Mouse (Mus musculus): ENCODE measurements around the gene Cend1. TPM values are rescaled to one million over a fixed set of nuclear protein-coding genes. Genes with fewer than 3 reads are reported as not detected.

Cend1 gene
- polyA plus RNA-seq, 1 experiment = 1.3 TPM

DNA sequence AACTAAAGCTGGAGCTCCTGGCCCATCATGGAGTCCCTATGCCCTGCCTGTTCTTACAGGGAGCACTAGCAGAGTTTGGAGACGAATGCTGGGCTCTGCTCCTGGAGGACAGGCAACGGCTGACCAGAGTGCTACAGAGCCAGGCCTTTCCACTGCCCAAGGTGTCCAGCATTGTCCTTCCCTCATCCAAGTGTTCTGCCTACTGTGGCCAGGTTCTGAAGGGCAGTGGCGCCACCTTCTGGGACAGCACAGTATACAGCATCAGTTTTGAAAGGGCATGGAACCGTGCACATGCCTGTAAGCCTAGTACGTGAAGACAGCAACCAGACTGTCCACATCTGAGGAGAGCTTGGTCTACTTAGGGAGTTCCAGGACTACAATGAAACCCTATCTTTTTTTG, 26.0 kb downstream of the Cend1 start:
- Histone ChIP-seq H3K4me3 (ENCODE audit: insufficient read depth, low read depth, low read length) (no peak overlapping the region), H3K4me1 (ENCODE audit: control insufficient read depth, insufficient read depth, low read length) (no peaks in the 10 kb centered on the region), H3K27me3 (replicated peaks; ENCODE audit: control insufficient read depth, insufficient read depth, low read length) (no peaks in the 10 kb centered on the region), H3K27ac (ENCODE audit: insufficient read depth, low read depth, low read length) (no peak overlapping the region), H3K36me3 (ENCODE audit: control insufficient read depth, insufficient read depth, low read length) (0 out of 2 replicates have a peak, but pooled peaks cover 2% of the 10 kb centered on the region)
- TF ChIP-seq CTCF (conservative IDR thresholded peaks at IDR 0.05; ENCODE audit: insufficient read depth, insufficient read length, low read depth, low read length) (peak; percentile 99), POLR2A (IDR thresholded peaks at IDR 0.05; ENCODE audit: low read depth, low read length) (no peak)
- DNase-seq = peak; percentile 72
- 24% methylated on average over 5 of the region's 5 CpGs for WGBS

- no peaks in the 10 kb centered on the region for H3K36me3 ChIP-seq (ENCODE audit: control insufficient read depth, insufficient read depth, low read length)
- no peaks in the 10 kb centered on the region for H3K27me3 ChIP-seq (replicated peaks; ENCODE audit: control insufficient read depth, insufficient read depth, low read length)
- no peak overlapping the region for H3K4me3 ChIP-seq (ENCODE audit: insufficient read depth, low read depth, low read length)
- no peak overlapping the region for H3K27ac ChIP-seq (ENCODE audit: insufficient read depth, low read depth, low read length)
- peaks cover 8% of the 10 kb centered on the region; the same call in 1 of the 2 replicates for H3K4me1 ChIP-seq (ENCODE audit: control insufficient read depth, insufficient read depth, low read length)
- TF ChIP-seq CTCF (conservative IDR thresholded peaks at IDR 0.05; ENCODE audit: insufficient read depth, insufficient read length, low read depth, low read length) = no peak
- TF ChIP-seq POLR2A (IDR thresholded peaks at IDR 0.05; ENCODE audit: low read depth, low read length) = no peak
- no peak for DNase-seq
- WGBS = 51% methylated on average over 1 of the region's 1 CpGs
Observed at GRCm38 (mm10) chr7:141395348-141395747, 33.9 kb downstream of the Cend1 start.

GRCm38 (mm10) chr7:141394771-141395170, 34.5 kb downstream of the Cend1 start:
- no peak for TF ChIP-seq POLR2A (IDR thresholded peaks at IDR 0.05; ENCODE audit: low read depth, low read length)
- peak; percentile 75 for TF ChIP-seq CTCF (conservative IDR thresholded peaks at IDR 0.05; ENCODE audit: insufficient read depth, insufficient read length, low read depth, low read length)
- Histone ChIP-seq H3K27me3 (replicated peaks; ENCODE audit: control insufficient read depth, insufficient read depth, low read length) (no peaks in the 10 kb centered on the region), H3K36me3 (ENCODE audit: control insufficient read depth, insufficient read depth, low read length) (no peaks in the 10 kb centered on the region), H3K4me1 (ENCODE audit: control insufficient read depth, insufficient read depth, low read length) (peaks cover 8% of the 10 kb centered on the region; the same call in 1 of the 2 replicates), H3K27ac (ENCODE audit: insufficient read depth, low read depth, low read length) (no peak overlapping the region), H3K4me3 (ENCODE audit: insufficient read depth, low read depth, low read length) (no peak overlapping the region)
- DNase-seq = peak; percentile 72
- WGBS = 25% methylated on average over 6 of the region's 6 CpGs

DNA sequence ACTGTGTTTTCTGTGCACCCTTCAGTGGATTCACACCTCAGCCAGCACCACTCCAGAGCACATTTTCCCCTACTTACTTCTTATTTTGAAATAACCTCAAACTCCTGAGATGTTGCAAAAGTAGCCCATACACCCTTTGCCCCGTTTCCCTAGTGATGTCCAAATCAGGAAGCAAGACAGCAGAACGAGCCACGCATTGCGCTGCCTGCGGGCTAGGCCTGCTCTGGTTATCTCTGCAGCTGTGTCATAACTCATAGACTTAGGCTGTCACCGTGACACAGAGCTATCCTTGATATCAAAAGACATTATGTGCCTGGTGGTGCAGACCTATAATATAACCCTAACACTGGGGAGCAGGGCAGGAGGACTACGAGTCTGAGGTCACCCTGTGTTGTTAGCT, 35.1 kb downstream of the Cend1 start:
- Histone ChIP-seq H3K4me3 (ENCODE audit: insufficient read depth, low read depth, low read length) (no peak overlapping the region), H3K36me3 (ENCODE audit: control insufficient read depth, insufficient read depth, low read length) (no peaks in the 10 kb centered on the region), H3K27me3 (replicated peaks; ENCODE audit: control insufficient read depth, insufficient read depth, low read length) (no peaks in the 10 kb centered on the region), H3K4me1 (ENCODE audit: control insufficient read depth, insufficient read depth, low read length) (peaks cover 8% of the 10 kb centered on the region; the same call in 1 of the 2 replicates), H3K27ac (ENCODE audit: insufficient read depth, low read depth, low read length) (no peak overlapping the region)
- TF ChIP-seq CTCF (conservative IDR thresholded peaks at IDR 0.05; ENCODE audit: insufficient read depth, insufficient read length, low read depth, low read length) (no peak), POLR2A (IDR thresholded peaks at IDR 0.05; ENCODE audit: low read depth, low read length) (no peak)
- 74% methylated on average over 7 of the region's 7 CpGs for WGBS
- no peak for DNase-seq

DNA sequence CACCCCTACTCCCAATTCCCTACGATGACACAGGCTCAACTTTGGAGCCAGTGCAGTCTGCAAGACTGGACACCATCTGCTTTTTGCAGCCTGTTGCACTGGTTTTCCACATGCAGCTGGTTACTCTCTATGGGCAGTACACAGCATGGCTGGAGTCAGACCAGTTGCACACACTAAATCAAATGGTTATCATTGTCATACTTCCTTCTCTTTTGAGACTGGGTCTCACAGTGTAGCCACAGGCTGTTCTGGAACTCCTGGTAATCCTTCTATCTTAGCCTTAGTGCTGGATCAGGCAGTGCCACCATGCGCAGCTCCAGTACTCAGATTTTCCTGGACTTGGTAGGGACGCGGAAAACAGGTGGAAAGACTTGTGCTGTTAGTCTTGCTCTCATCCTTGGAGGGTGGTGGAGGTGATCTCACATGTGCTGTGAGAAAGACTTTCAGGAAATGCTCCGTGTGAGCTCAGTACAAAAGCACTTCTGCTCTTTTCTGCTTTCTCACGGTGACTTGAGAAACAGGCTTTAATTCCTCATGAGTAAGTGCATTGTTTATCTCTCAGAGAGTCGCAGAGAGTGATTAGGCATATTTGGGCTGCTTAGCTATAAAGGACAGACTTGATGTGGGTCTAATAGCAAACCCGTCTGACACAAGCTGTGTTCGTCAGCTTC, 36.6 kb downstream of the Cend1 start:
- Histone ChIP-seq H3K27me3 (replicated peaks; ENCODE audit: control insufficient read depth, insufficient read depth, low read length) (no peaks in the 10 kb centered on the region), H3K27ac (ENCODE audit: insufficient read depth, low read depth, low read length) (peak overlapping the region; percentile 62), H3K4me3 (ENCODE audit: insufficient read depth, low read depth, low read length) (peak overlapping the region; percentile 87), H3K36me3 (ENCODE audit: control insufficient read depth, insufficient read depth, low read length) (no peaks in the 10 kb centered on the region), H3K4me1 (ENCODE audit: control insufficient read depth, insufficient read depth, low read length) (peaks cover 10% of the 10 kb centered on the region; the same call in 1 of the 2 replicates)
- no peak for TF ChIP-seq POLR2A (IDR thresholded peaks at IDR 0.05; ENCODE audit: low read depth, low read length)
- TF ChIP-seq CTCF (conservative IDR thresholded peaks at IDR 0.05; ENCODE audit: insufficient read depth, insufficient read length, low read depth, low read length) = no peak
- no peak for DNase-seq
- 16% methylated on average over 9 of the region's 9 CpGs for WGBS

DNA sequence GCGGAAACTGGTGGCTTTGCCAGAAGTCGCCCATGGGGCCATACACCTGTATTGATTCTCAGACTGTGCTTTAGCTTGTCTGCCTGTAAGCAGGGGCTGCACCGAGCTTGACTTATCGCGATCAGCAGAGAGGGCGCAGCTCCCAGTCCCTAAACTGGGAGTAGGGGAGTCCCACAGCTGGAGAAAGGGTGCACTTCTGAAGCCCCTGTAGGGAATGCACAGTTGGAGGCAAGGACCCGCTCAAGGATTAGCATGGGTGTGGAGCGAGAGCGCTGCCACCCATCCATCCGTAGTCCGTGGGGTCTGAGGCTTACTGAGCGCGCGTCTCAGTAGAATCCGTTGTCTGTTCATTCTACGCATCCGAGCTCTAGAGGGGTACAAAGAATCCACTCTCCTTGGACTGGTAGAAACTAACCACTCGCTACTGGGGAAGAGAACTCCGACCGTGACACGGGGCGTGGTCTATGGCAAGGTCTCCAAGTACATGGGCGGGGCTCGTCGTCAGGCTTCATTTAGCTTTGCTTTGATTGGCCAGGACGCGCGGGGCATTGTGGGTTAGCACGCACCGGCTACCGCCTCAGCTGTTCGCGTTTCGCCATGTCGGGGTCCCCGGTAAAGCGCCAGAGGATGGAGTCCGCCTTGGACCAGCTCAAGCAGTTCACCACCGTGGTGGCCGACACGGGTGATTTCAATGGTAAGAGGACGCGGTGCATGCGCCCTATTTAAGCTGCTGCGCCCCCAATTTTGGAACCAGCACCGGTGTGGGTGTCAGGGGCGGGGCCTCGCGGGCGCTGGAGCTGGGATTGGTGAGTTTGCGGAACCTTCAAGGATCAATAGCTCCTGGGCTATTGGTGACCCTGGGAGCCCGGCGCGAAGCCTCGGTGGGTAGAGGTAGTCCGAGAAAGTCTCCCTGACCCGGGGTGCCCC, 37.4 kb downstream of the Cend1 start, which contains the start of gene Taldo1:
TSS of gene Taldo1 (plus strand) at position 575 of the 927 bp plus-strand sequence.
- Histone ChIP-seq H3K27me3 (replicated peaks; ENCODE audit: control insufficient read depth, insufficient read depth, low read length) (no peaks in the 10 kb centered on the region), H3K27ac (ENCODE audit: insufficient read depth, low read depth, low read length) (peak within 1 kb of the TSS; percentile 72), H3K4me1 (ENCODE audit: control insufficient read depth, insufficient read depth, low read length) (peaks cover 10% of the 10 kb centered on the region; the same call in 1 of the 2 replicates), H3K36me3 (ENCODE audit: control insufficient read depth, insufficient read depth, low read length) (no peaks in the 10 kb centered on the region), H3K4me3 (ENCODE audit: insufficient read depth, low read depth, low read length) (peak within 1 kb of the TSS; percentile 87)
- under 1% methylated on average over 57 of the region's 57 CpGs for WGBS
- DNase-seq = peak; percentile 99
- TF ChIP-seq CTCF (conservative IDR thresholded peaks at IDR 0.05; ENCODE audit: insufficient read depth, insufficient read length, low read depth, low read length) = no peak
- peak; percentile 29 for TF ChIP-seq POLR2A (IDR thresholded peaks at IDR 0.05; ENCODE audit: low read depth, low read length)

Data from kidney, adult 2 months (tissue).